Mouse (Mus musculus): ENCODE measurements around the gene Esf1. TPM values are rescaled to one million over a fixed set of nuclear protein-coding genes. Genes with fewer than 3 reads are reported as not detected.
A peak's percentile ranks its signal among the peaks of the same experiment; 100 is the strongest.
"Not testable (repeated sequence)": the region's sequence is repeated elsewhere in the genome, so short reads cannot be mapped to it uniquely, and the experiment has no call there.

The Esf1 gene
- 29.1 and 34.3 TPM in 2 replicates for polyA plus RNA-seq (2014; fragmentation: Nextera tagmentation; extraction: Ambion mirVana)

- Histone ChIP-seq H3K4me2 (peak within 1 kb of the TSS; percentile 82), H3K4me3 (ENCODE audit: low read depth, low read length) (peak within 1 kb of the TSS; percentile 79), H3K36me3 (ENCODE audit: control insufficient read depth, insufficient read depth, low read length) (0 out of 2 replicates have a peak, but pooled peaks cover 1% of the 10 kb centered on the region), H3K27ac (ENCODE audit: low read depth, low read length) (no peak within 1 kb of the TSS), H3K4me1 (ENCODE audit: control insufficient read depth, insufficient read depth, low read length) (peaks cover 9% of the 10 kb centered on the region), H3K9ac (ENCODE audit: low read length) (peak within 1 kb of the TSS; percentile 73), H3K9me3 (ENCODE audit: control insufficient read depth, low read length) (no peaks in the 10 kb centered on the region), H3K27me3 (ENCODE audit: control insufficient read depth, insufficient read depth, low read length) (no peaks in the 10 kb centered on the region)
- DNase-seq (ENCODE audit: low spot score, missing footprints) (peak; percentile 99), ATAC-seq (ENCODE audit: low FRiP score) (peak; percentile 99)
- 0% methylated on average over 43 of the region's 43 CpGs for WGBS
These were observed at the start of gene Esf1, which contains the start of gene Ndufaf5 for GRCm38 (mm10) chr2:140170127-140170802. Esf1 (minus strand) TSS chr2:140170564. Ndufaf5 (plus strand) TSS chr2:140170649.

DNA sequence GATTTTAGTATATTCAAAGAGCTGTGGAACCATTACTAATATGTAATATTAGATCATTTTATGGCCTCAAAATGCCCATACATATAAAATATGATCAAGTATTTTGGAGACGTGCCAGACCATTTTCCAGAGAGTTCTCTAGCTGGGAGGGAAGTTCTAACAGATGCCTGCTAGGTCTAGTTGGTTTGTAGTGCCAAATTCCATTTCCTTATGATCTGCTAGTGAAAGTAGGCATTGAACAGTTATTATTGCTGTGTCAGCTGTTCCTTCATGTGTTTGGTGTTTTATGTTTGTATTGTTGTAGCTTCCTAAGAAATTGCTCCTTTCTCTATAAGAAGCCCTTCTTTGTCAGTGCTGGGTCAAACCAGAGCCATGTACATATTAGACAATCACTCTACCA is 45.6 kb upstream of the Esf1 start:
- Histone ChIP-seq H3K4me3 (ENCODE audit: low read depth, low read length) (no peak overlapping the region), H3K4me2 (no peak overlapping the region), H3K27me3 (ENCODE audit: control insufficient read depth, insufficient read depth, low read length) (no peaks in the 10 kb centered on the region), H3K27ac (ENCODE audit: low read depth, low read length) (no peak overlapping the region), H3K36me3 (ENCODE audit: control insufficient read depth, insufficient read depth, low read length) (no peaks in the 10 kb centered on the region), H3K9ac (ENCODE audit: low read length) (no peak overlapping the region), H3K9me3 (ENCODE audit: control insufficient read depth, low read length) (no peaks in the 10 kb centered on the region), H3K4me1 (ENCODE audit: control insufficient read depth, insufficient read depth, low read length) (no peaks in the 10 kb centered on the region)
- WGBS = 77% methylated on average over 1 of the region's 1 CpGs
- no peak for ATAC-seq (ENCODE audit: low FRiP score)
- DNase-seq (ENCODE audit: low spot score, missing footprints) = no peak

DNA sequence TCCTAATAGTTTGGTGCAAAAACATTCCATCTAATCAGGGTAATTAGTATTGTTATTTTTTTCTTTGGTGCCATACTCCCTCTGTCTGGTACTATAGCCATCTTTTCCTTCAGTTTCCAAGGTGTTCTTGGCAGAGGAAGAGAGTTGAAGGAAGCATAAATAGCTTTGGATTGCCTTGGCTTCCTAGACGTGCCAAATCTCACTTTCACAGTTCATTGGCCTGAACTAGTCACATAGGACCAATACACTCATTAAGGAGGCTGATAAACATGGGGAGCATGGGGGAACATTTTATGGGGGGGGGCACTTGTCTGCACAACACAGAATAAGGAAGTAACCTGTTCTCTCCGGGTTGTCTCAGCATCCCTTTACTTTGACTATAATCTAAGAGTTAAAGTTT is 45.1 kb upstream of the Esf1 start:
- H3K27me3 ChIP-seq (ENCODE audit: control insufficient read depth, insufficient read depth, low read length) = no peaks in the 10 kb centered on the region
- no peaks in the 10 kb centered on the region for H3K4me1 ChIP-seq (ENCODE audit: control insufficient read depth, insufficient read depth, low read length)
- no peak overlapping the region for H3K9ac ChIP-seq (ENCODE audit: low read length)
- 76% methylated on average over 2 of the region's 2 CpGs for WGBS
- no peak overlapping the region for H3K4me2 ChIP-seq
- no peaks in the 10 kb centered on the region for H3K36me3 ChIP-seq (ENCODE audit: control insufficient read depth, insufficient read depth, low read length)
- H3K9me3 ChIP-seq (ENCODE audit: control insufficient read depth, low read length) = no peaks in the 10 kb centered on the region
- no peak for ATAC-seq (ENCODE audit: low FRiP score)
- no peak for DNase-seq (ENCODE audit: low spot score, missing footprints)
- H3K4me3 ChIP-seq (ENCODE audit: low read depth, low read length) = no peak overlapping the region
- H3K27ac ChIP-seq (ENCODE audit: low read depth, low read length) = no peak overlapping the region

DNA sequence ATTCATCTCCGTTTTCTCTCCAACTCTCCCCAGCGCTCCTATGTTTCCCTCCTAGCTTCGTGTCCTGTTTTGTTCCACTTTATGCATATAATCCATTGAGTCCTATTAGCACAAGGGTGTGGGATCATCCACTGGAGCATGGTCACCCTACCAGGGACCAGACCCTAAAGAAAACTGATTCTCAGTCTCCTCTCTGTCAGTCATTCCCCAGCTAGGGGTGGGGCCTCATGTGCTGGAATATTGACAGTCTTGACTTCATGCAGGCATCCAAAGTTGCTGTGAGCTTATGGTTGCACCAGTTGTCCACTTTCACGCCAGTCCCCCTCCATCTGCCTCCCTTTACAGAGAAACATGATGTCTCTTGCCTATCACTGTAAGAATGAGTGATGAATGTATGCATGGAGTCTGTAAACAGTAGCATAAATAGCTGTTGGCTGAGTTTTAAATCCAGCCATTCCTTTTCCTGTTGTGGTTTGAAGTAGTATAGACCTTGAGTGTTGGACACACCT is 44.2 kb upstream of the Esf1 start:
- no peaks in the 10 kb centered on the region for H3K27me3 ChIP-seq (ENCODE audit: control insufficient read depth, insufficient read depth, low read length)
- H3K9me3 ChIP-seq (ENCODE audit: control insufficient read depth, low read length) = no peaks in the 10 kb centered on the region
- H3K27ac ChIP-seq (ENCODE audit: low read depth, low read length) = no peak overlapping the region
- H3K9ac ChIP-seq (ENCODE audit: low read length) = no peak overlapping the region
- no peak overlapping the region for H3K4me2 ChIP-seq
- WGBS = 92% methylated on average over 4 of the region's 4 CpGs
- no peak overlapping the region for H3K4me3 ChIP-seq (ENCODE audit: low read depth, low read length)
- DNase-seq (ENCODE audit: low spot score, missing footprints) = no peak
- no peaks in the 10 kb centered on the region for H3K4me1 ChIP-seq (ENCODE audit: control insufficient read depth, insufficient read depth, low read length)
- no peak for ATAC-seq (ENCODE audit: low FRiP score)
- H3K36me3 ChIP-seq (ENCODE audit: control insufficient read depth, insufficient read depth, low read length) = no peaks in the 10 kb centered on the region

GRCm38 (mm10) chr2:140203756-140204155 is 33.4 kb upstream of the Esf1 start:
- Histone ChIP-seq H3K4me3 (ENCODE audit: low read depth, low read length) (no peak overlapping the region), H3K4me2 (no peak overlapping the region), H3K36me3 (ENCODE audit: control insufficient read depth, insufficient read depth, low read length) (peaks cover 5% of the 10 kb centered on the region), H3K4me1 (ENCODE audit: control insufficient read depth, insufficient read depth, low read length) (no peaks in the 10 kb centered on the region), H3K9me3 (ENCODE audit: control insufficient read depth, low read length) (no peaks in the 10 kb centered on the region), H3K27ac (ENCODE audit: low read depth, low read length) (no peak overlapping the region), H3K9ac (ENCODE audit: low read length) (no peak overlapping the region), H3K27me3 (ENCODE audit: control insufficient read depth, insufficient read depth, low read length) (no peaks in the 10 kb centered on the region)
- no peak for DNase-seq (ENCODE audit: low spot score, missing footprints)
- 96% methylated on average over 7 of the region's 7 CpGs for WGBS
- ATAC-seq (ENCODE audit: low FRiP score) = no peak

DNA sequence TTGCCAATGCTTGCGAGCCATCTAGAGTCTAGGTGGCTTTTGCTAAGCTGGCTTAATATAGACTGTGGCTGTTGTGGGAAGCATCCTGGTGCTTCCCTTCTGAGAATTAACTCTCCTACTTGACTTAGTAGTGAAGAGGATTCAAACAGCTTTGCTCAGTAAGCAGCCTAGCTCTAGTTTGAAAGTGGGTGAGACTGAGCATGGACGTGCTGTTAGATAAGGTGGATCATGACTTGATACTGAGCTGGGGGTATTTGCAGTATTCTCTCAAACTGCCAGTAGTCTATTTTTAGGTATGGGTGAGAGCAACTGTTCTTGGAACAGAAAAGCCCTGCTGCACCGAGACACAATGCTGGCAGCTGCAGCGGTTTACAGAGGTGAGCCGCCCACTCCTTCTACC is 32.2 kb upstream of the Esf1 start:
- Histone ChIP-seq H3K27ac (ENCODE audit: low read depth, low read length) (no peak overlapping the region), H3K4me2 (no peak overlapping the region), H3K36me3 (ENCODE audit: control insufficient read depth, insufficient read depth, low read length) (peaks cover 5% of the 10 kb centered on the region), H3K27me3 (ENCODE audit: control insufficient read depth, insufficient read depth, low read length) (no peaks in the 10 kb centered on the region), H3K4me1 (ENCODE audit: control insufficient read depth, insufficient read depth, low read length) (no peaks in the 10 kb centered on the region), H3K4me3 (ENCODE audit: low read depth, low read length) (no peak overlapping the region), H3K9me3 (ENCODE audit: control insufficient read depth, low read length) (no peaks in the 10 kb centered on the region), H3K9ac (ENCODE audit: low read length) (no peak overlapping the region)
- 92% methylated on average over 5 of the region's 5 CpGs for WGBS
- DNase-seq (ENCODE audit: low spot score, missing footprints) (no peak), ATAC-seq (ENCODE audit: low FRiP score) (no peak)

- Histone ChIP-seq H3K27ac (ENCODE audit: low read depth, low read length) (no peak overlapping the region), H3K4me1 (ENCODE audit: control insufficient read depth, insufficient read depth, low read length) (no peaks in the 10 kb centered on the region), H3K4me2 (no peak overlapping the region), H3K9ac (ENCODE audit: low read length) (no peak overlapping the region), H3K4me3 (ENCODE audit: low read depth, low read length) (no peak overlapping the region), H3K27me3 (ENCODE audit: control insufficient read depth, insufficient read depth, low read length) (no peaks in the 10 kb centered on the region), H3K9me3 (ENCODE audit: control insufficient read depth, low read length) (no peaks in the 10 kb centered on the region), H3K36me3 (ENCODE audit: control insufficient read depth, insufficient read depth, low read length) (peaks cover 5% of the 10 kb centered on the region; the same call in 1 of the 2 replicates)
- no peak for DNase-seq (ENCODE audit: low spot score, missing footprints)
- no peak for ATAC-seq (ENCODE audit: low FRiP score)
- WGBS = 89% methylated on average over 2 of the region's 2 CpGs
These were observed 30.3 kb upstream of the Esf1 start for GRCm38 (mm10) chr2:140200713-140201112.

- ATAC-seq (ENCODE audit: low FRiP score); H3K36me3 ChIP-seq (ENCODE audit: control insufficient read depth, insufficient read depth, low read length); H3K4me1 ChIP-seq (ENCODE audit: control insufficient read depth, insufficient read depth, low read length); H3K4me3 ChIP-seq (ENCODE audit: low read depth, low read length); H3K27me3 ChIP-seq (ENCODE audit: control insufficient read depth, insufficient read depth, low read length); H3K27ac ChIP-seq (ENCODE audit: low read depth, low read length); H3K9me3 ChIP-seq (ENCODE audit: control insufficient read depth, low read length); H3K4me2 ChIP-seq; H3K9ac ChIP-seq (ENCODE audit: low read length); DNase-seq (ENCODE audit: low spot score, missing footprints): not testable (repeated sequence)
- 90% methylated on average over 3 of the region's 3 CpGs for WGBS
These were observed 15.4 kb upstream of the Esf1 start for GRCm38 (mm10) chr2:140185685-140186210.

DNA sequence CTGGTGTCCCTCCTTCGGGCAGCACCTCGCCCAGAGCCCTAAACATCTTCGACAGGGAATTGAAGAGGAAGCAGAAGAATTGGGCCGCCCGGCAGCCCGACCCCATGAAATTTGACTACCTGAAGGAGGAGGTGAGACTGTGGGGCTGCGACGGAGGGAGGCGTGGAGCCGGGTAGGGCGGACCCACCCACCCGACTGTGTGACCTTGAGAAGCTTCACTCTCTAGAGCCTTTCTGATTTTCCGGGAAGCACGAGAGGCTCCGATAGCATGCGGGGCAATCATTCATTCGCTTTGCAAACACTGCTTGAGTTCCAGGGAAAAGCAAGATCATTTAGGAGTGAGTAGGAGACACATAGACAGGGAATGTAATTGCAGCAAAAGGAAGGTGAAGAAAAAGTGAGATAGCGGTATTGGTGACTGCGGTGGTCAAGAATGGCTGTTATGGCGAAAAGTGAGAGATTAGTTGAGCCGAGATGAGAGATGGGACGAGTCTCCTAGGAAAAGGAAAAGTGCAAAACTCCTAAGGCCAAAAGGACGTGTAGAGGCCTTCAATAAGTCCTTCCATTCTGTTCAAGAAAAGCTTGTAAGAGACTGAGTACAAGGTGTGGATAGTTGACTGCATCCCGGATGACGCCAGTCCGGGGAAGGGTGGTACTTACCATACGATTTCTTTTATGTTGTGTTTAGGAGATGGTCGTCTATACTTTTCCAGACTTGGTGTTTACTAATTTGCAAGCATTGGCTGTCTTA is 614 bp upstream of the Esf1 start:
- H3K4me2 ChIP-seq = peak overlapping the region; percentile 73
- no peaks in the 10 kb centered on the region for H3K36me3 ChIP-seq (ENCODE audit: control insufficient read depth, insufficient read depth, low read length)
- H3K9ac ChIP-seq (ENCODE audit: low read length) = peak overlapping the region; percentile 73
- no peak overlapping the region for H3K27ac ChIP-seq (ENCODE audit: low read depth, low read length)
- peak overlapping the region; percentile 79 for H3K4me3 ChIP-seq (ENCODE audit: low read depth, low read length)
- H3K9me3 ChIP-seq (ENCODE audit: control insufficient read depth, low read length) = no peaks in the 10 kb centered on the region
- ATAC-seq (ENCODE audit: low FRiP score) (peak; percentile 86), DNase-seq (ENCODE audit: low spot score, missing footprints) (peak; percentile 92)
- peaks cover 9% of the 10 kb centered on the region for H3K4me1 ChIP-seq (ENCODE audit: control insufficient read depth, insufficient read depth, low read length)
- 9% methylated on average over 28 of the region's 28 CpGs for WGBS
- H3K27me3 ChIP-seq (ENCODE audit: control insufficient read depth, insufficient read depth, low read length) = no peaks in the 10 kb centered on the region

Measured in midbrain, embryonic 11.5 days (tissue).